Mouse (Mus musculus) adrenal gland, postnatal 4 days (tissue): Measurements from ENCODE around the gene Ctf2. TPM values are rescaled to one million over a fixed set of nuclear protein-coding genes. Genes with fewer than 3 reads are reported as not detected.
"Not testable (repeated sequence)": the region's sequence is repeated elsewhere in the genome, so short reads cannot be mapped to it uniquely, and the experiment has no call there.

Experiments
- DNase-seq, 2 experiments: peaks; one replicate each; pipeline ENCODE4 v3.0.0; 2021 to 2022; ENCODE audit warnings: low spot score in 2 of 2, mixed read lengths in 2 of 2
- long read RNA-seq, 2 experiments: library from polyadenylated mRNA; stranded (forward); transcript quantifications; one replicate each; pipeline ENCODE4 v2.0.0; 2021
- total RNA-seq, 2 experiments: library from RNA; stranded (reverse); gene quantifications; 2 replicates each; pipeline ENCODE4 v1.2.3; 2021

The Ctf2 gene
- not detected for total RNA-seq
- long read RNA-seq, experiment 1: 0 reads
- long read RNA-seq, experiment 2: 0 reads

DNA sequence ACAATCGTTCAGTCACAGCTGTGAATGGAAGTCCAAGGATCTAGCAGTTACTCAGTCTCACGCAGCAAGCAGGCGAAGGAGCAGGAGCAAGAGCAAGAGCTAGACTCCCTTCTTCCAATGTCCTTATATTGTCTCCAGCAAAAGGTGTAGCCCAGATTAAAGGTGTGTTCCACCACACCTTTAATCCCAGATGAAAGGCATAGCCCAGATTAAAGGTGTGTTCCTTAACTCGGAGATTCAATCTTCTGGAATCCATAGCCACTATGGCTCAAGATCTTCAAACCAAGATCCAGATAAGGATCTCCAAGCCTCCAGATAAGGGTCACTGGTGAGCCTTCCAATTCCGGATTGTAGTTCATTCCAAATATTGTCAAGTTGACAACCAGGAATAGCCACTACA, at the start of gene Ctf2:
Ctf2 (minus strand) TSS at position 101 of the 400 bp plus-strand sequence.
- not testable (repeated sequence) for DNase-seq

GRCm38 (mm10) chr7:127778350-127778749, 46.4 kb upstream of the Ctf2 start:
- DNase-seq: no peak

DNA sequence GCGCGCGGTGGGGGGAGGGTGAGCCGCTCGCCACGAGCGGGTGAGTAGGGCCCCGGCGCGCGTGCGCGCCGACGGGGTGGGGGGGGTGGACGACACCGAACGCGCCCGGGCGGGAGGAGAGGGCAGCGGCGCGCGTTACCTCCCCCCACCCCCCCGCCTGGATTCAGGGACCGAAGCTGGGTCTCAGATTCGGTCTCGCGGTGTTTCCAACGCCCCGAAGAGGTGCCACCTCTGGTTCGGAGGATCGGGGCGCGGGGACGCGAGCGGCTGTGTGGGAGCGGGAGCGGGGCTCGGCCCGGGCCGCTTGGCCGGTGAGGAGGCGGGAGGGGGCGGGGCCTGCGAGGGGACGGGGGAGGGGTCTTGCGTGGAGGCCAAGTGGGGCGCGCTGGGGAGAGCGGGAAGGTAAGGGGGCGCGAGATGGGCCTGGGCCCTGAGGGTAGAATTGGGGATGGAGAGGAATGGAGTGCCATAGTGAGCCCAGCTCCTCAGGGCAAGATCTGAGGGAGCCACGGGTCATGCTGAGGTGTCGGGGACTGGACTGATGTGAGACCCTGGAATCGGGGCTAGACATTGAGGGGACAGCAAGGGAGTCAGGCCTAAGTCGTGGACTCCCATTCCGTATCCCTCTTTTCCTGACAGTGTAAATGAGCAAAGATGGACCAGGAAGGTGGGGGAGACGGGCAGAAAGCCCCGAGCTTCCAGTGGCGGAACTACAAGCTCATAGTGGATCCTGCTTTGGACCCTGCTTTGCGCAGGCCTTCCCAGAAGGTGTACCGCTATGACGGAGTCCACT, 45.7 kb upstream of the Ctf2 start:
- peak in 1 of 2 experiments; percentile 64 for DNase-seq

DNA sequence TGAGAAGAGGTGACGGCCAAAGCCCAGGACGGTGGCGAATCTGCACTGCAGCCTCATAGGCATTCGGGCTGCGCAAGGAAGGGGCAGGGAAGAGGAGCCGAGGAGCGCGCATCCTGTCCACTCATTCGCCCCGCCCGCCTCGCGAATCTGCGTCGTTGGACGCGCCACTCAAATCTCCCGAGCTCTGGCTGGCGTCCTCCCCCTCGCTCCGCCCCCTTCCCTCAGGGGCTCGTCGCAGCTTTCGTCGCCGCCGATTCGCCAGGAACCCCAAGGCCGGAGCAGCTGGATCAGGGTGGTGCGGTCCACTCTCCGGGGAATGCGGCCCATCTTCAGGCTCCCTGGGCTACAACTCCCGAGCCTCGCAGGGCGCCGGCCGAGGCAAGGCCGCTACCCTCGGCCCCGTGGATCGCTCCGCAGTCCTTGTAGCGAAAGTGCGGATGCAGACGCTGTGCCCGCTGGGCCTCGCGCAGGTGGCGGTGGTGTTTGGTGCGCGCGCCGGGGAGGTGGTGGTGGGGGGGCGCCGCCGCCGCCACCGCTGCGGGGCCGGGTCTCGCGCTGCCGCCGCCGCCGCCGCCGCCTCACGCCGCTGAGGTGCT, 45.0 kb upstream of the Ctf2 start:
- peak; percentile 86 to 95 for DNase-seq

DNA sequence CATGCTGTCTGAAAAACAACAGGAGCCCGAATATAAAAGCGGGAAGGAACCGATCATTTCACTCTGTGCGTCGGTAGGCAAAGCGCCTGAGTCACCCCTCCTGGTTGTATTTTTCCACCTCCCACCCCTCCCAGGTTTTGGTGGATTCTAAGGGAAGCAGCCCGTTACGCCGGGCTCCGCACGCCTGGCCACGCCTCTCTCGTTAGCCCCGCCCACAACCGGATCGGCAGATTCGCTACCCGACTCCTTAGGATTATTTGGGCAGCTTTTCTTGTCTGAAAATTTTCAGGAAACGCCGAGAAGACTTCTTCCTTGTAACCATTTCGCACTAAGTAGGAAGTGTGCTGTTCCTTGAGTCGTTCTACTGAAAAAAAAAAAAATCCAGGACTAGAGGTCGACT, 44.5 kb upstream of the Ctf2 start, which contains the start of gene Setd1a:
Setd1a (plus strand) TSS at position 245 of the 400 bp plus-strand sequence.
- DNase-seq: peak; percentile 65 to 72

DNA sequence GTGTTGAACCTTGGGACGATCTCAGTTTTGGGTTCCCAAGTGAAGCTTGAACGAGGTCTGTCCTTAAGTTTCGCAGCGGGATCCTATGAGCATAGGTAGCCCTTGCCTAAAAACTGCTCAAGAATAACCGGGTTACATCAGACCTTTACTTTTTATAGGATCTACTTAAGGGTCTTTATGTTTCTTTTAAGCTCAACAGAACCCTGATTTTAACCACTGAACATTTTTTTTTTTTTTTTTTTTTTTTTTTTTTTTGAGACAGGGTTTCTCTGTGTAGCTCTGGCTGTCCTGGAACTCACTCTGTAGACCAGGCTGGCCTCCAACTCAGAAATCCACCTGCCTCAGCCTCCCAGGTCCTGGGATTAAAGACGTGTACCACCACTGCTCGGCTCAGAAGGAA, 43.9 kb upstream of the Ctf2 start:
- DNase-seq: not testable (repeated sequence)

GRCm38 (mm10) chr7:127773664-127774384, 41.9 kb upstream of the Ctf2 start:
- DNase-seq: peak in 1 of 2 experiments; percentile 50

- DNase-seq: no peak
These were observed 40.6 kb upstream of the Ctf2 start for GRCm38 (mm10) chr7:127772557-127772956.

DNA sequence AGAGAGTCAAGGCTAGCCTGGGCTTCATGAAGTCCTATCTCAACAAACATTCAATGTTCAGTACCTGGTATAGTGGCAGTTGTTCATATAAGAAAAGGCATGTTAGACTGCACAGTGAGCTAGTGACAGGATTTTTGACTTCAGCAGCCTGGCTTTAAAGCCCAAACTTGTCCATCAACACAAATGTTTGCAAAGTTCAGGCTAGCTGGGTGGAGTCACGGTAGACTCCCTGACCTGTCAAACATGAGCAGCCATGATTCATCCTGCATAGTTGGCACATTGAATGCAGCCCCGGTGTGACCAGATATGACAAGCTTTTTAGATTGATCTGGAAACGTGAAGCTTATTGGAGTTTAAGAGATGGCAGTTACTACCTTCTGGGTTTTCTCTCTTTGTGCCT, 40.1 kb upstream of the Ctf2 start:
- DNase-seq: no peak

DNA sequence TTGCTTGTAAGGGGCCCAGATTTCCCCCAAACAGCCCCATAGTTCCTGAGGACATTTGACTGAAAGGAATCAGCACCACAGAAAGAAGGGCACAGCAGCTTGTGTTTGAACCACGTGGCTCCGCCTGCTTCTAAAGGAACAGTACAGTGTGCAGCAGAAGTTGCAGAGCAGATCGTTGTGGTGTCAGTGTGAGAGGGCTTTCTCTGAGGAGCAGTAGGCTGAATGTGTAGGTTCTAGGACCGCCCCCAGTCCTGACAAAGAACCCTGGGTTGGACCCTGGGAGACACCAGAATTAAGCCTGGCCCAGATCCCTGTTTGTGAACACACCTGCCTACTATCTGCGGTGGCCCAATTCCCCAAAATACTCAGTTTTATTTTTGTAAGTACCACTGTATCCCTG, 39.3 kb upstream of the Ctf2 start:
- DNase-seq: no peak

DNA sequence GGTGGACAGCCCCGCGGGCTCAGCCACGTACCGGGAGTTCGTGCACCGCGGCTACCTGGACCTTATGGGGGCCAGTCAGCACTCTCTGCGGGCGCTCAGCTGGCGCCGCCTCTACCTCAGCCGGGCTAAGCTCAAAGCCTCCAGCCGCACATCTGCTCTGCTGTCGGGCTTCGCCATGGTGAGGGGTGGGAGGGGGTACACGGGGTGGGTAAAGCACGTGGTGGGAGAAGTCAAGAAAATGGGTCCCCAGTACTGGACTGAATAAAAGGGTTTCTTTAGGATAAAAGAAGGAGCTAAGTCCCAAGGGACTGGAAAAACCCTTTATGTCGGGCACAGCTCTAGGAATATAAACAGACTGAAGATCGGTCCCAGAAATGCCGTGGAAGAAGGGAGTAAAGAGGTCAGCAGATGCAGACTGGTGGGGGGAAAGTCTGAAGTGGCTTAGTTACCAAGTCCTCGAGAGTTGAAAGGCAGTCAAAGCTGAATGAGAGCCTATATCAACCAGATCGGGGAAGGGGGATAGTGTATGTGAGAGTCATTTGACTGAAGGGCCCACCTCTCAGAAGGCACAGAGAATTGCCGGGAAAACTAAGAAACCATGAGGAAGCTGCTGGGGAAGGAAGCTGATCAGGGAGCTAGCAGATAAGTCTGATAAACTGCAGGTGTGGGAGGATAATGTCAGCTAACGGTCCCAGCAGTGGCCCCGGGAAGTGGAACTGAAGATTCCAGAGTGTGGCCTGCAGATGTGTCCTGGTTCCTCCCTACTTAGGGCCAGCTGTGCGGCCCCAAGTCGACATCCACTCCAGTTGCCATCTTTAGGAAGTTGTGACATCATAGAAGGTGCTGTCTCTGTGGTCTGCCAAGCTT, 38.3 kb upstream of the Ctf2 start:
- DNase-seq: no peak

- DNase-seq: peak; percentile 70 to 79
These were observed 37.7 kb upstream of the Ctf2 start, which contains the start of gene Orai3 for GRCm38 (mm10) chr7:127769651-127770038. Gene Orai3 (plus strand): TSS chr7:127769815.

GRCm38 (mm10) chr7:127768997-127769593, 37.1 kb upstream of the Ctf2 start:
- DNase-seq: peak; percentile 83 to 89

- no peak for DNase-seq
These were observed 36.5 kb upstream of the Ctf2 start for GRCm38 (mm10) chr7:127768346-127768996.

DNA sequence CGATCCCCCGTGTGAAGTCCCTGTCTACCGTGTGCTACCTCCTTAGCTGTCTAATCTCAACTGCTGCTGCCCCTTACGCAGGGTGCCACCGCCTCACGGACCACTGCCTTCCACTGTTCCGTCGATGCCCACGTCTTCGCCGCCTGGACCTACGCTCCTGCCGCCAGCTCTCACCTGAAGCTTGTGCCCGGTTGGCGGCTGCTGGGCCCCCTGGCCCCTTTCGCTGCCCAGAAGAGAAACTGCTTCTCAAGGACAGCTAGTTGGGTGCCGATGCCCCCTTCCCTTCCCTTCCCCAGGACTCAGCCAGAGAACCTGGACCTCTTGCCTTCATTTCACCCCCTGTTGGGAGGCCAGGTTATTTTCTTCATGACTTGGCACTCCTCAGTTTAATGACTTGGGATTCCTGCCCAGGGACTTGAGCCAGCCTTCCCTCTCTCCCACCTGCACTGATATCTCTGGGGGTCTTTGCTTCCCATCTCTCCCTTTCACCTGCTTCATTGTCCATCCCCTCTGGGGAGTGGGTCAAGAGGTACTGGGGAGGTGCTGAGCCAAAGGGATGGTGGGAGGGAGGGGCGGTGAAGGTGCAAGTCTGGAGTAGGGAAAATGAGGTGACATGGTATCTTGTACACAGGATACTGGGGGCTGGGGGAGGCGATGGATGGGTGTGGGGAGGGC, 35.8 kb upstream of the Ctf2 start:
- DNase-seq: no peak

DNA sequence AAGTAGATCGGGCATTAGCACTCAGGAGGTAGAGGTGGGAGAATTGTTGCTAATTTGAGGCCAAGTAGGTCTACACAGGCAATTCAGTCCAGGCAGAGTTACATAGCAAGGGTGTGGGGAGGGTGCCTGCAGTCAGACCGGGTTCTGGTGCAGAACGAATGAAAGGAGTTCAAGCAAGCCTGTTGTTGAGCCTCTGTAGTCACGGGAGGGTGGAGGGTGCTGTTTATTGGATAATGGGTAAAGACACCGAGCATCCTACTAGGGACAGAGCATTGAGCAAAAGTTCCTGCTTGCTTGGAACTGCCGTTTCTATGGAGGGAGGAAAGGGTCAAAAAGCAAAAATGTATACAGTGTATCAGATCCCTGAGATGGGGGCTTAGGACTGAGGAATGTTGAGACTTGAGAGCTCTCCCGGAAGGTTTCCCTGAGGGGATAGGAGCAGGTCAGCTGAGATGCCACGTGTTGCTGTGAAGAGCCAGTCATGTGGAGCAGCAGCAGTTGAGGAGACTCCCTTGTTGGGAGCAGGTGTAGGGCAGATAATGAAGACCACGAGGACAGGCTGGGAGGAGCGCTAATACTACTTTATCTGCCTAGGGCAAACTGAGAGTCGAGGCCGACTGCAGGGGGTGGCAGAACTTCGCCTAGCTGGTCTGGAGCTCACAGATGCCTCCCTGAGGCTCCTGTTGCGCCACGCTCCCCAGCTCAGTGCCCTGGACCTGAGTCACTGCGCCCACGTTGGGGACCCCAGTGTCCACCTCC, 35.1 kb upstream of the Ctf2 start:
- DNase-seq: no peak

DNA sequence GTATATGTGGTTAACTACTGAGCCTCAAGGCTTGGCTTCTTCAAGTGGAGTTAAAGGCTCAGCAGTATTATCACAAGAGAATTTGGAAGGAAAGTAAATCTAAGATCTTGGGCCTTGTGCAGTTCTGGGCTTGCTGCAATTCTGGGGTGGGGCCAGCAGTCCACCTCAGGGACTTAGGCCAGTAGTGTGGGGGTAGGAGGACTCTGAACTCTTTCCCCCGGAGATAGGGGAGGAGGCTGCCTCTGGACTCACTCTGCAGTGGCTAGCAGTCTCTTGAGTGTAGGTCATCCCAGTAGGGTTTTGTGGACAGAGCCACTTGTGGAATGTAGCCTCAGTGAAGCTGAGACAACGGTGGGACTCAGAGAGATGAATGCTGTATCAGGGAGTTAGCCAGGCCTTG, 33.8 kb upstream of the Ctf2 start:
- no peak for DNase-seq

DNA sequence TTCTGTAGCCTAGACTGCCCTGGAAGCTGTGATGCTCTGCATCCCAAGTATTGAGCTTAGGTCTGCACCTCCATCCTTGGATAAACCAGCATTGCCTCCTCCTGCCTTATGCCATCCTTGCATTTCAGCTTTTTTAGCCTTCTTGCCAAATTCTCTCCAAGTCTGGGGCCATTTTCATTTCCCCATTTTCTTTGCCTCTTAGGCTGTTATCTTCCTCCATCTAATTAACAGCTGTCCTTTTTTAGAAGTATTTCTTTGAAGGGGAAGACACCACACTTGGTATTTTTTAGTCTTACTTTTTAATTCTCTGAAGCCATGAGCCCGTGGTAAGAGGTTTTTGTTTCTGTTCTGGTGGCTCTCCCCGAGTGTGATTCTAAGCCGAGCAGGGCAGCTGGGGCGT, 31.7 kb upstream of the Ctf2 start:
- DNase-seq: no peak

GRCm38 (mm10) chr7:127761026-127761425, 29.1 kb upstream of the Ctf2 start:
- no peak for DNase-seq
